Mouse (Mus musculus): Measurements from ENCODE around the gene Gm28539. TPM values are rescaled to one million over a fixed set of nuclear protein-coding genes. Genes with fewer than 3 reads are reported as not detected.

Gene Gm28539
- polyA plus RNA-seq (2012; ENCODE audit: low replicate concordance): not detected in 2 replicates

GRCm38 (mm10) chr16:18836468-18837208 is at the start of gene Gm28539, which contains the start of gene 2510002D24Rik:
TSS of gene Gm28539 (plus strand) at chr16:18836584.
TSS of gene 2510002D24Rik (plus strand) at chr16:18836578.

GRCm38 (mm10) chr16:18811468-18812384 is 24.7 kb upstream of the Gm28539 start, which contains the start of the genes Ufd1 and Cdc45:
TSS of gene Ufd1 (plus strand) at chr16:18811779.
TSS of gene Cdc45 (minus strand) at chr16:18811987.

GRCm38 (mm10) chr16:18876442-18877308 is 40.3 kb downstream of the Gm28539 start, which contains the start of the genes Mrpl40 and Hira:
TSS of gene Mrpl40 (minus strand) at chr16:18876862.
TSS of gene Hira (plus strand) at chr16:18877037.

Other genes starting within 250 kb of the Gm28539 start
- gene Tbx1, start 245.9 kb upstream of the Gm28539 start, polyA plus RNA-seq (2012; ENCODE audit: low replicate concordance): not detected in 2 replicates
- 5.8 and 10.0 TPM in 2 replicates for gene Gp1bb, start 214.2 kb upstream of the Gm28539 start, polyA plus RNA-seq (2012; ENCODE audit: low replicate concordance)
- gene Gm49601, start 210.2 kb upstream of the Gm28539 start, polyA plus RNA-seq (2012; ENCODE audit: low replicate concordance): 0.24 and 2.6 TPM in 2 replicates
- 1.3 and 3.1 TPM in 2 replicates for gene Sept5, start 206.6 kb upstream of the Gm28539 start, polyA plus RNA-seq (2012; ENCODE audit: low replicate concordance)
- gene Cldn5, start 59.7 kb upstream of the Gm28539 start, polyA plus RNA-seq (2012; ENCODE audit: low replicate concordance): 0.22 and 8.6 TPM in 2 replicates
- 7.7 and 16.1 TPM in 2 replicates for gene Ufd1, start 24.8 kb upstream of the Gm28539 start, polyA plus RNA-seq (2012; ENCODE audit: low replicate concordance)
- 1.8 and 5.9 TPM in 2 replicates for gene Cdc45, start 24.6 kb upstream of the Gm28539 start, polyA plus RNA-seq (2012; ENCODE audit: low replicate concordance)
- gene 2510002D24Rik, start within 50 bp of the Gm28539 start, polyA plus RNA-seq (2012; ENCODE audit: low replicate concordance): 40.8 and 125 TPM in 2 replicates
- 11.0 and 11.7 TPM in 2 replicates for gene Mrpl40, start 40.3 kb downstream of the Gm28539 start, polyA plus RNA-seq (2012; ENCODE audit: low replicate concordance)
- gene Hira, start 40.5 kb downstream of the Gm28539 start, polyA plus RNA-seq (2012; ENCODE audit: low replicate concordance): 10.7 and 13.1 TPM in 2 replicates

Measured in hematopoietic multipotent progenitor cell, adult 10-12 weeks (in vitro differentiated cells).